15 mouse cellular contexts compared by ENCODE assay signal in genomic region chr11:79126963-79127362, GRCm38 (mm10). TPM values are rescaled to one million over a fixed set of nuclear protein-coding genes. Genes with fewer than 3 reads are reported as not detected.
DNase-seq lines count a peak whose midpoint lies in the region; ATAC-seq and TF ChIP-seq lines count a peak whose summit lies in the region.
"Had no signal": no experiment of that assay in that cellular context is flagged by ENCODE, and none has a peak within 500 bp of the region (broad histone marks: within the 10 kb centered on the region; RNA-seq: fewer than 3 reads in every experiment).

No protein-coding gene starts in this region.

- WGBS in heart, embryonic 11.5 days (ENCODE audit: insufficient replicate concordance) = 59% methylated on average over 3 of the region's 3 CpGs

- H3K27me3 ChIP-seq in heart, embryonic 11.5 days (ENCODE audit: control insufficient read depth, insufficient read depth, low read length) = no peaks in the 10 kb centered on the region
- H3K27me3 ChIP-seq: forebrain, embryonic 15.5 days; hindbrain, embryonic 12.5 days; intestine, embryonic 15.5 days had no signal

- no peak for ATAC-seq in heart, embryonic 11.5 days (replicated peaks; ENCODE audit: insufficient number of reproducible peaks, low FRiP score, low TSS enrichment)
- ATAC-seq: forebrain, embryonic 15.5 days; intestine, embryonic 15.5 days had no signal

- H3K36me3 ChIP-seq in heart, embryonic 11.5 days (ENCODE audit: control insufficient read depth, insufficient read depth, low read length) = no peaks in the 10 kb centered on the region
- H3K36me3 ChIP-seq: embryonic facial prominence, embryonic 10.5 days; forebrain, embryonic 15.5 days; hindbrain, embryonic 12.5 days; intestine, embryonic 15.5 days had no signal

- H3K9ac ChIP-seq in heart, embryonic 11.5 days (ENCODE audit: low read depth, low read length) = peak overlapping the region; percentile 3; the same call in 1 of the 2 replicates
- H3K9ac ChIP-seq: forebrain, embryonic 15.5 days; hindbrain, embryonic 12.5 days; intestine, embryonic 15.5 days had no signal

- H3K9me3 ChIP-seq in heart, embryonic 11.5 days (replicated peaks; ENCODE audit: control insufficient read depth, low read length) = no peaks in the 10 kb centered on the region
- H3K9me3 ChIP-seq: embryonic facial prominence, embryonic 10.5 days; forebrain, embryonic 15.5 days; hindbrain, embryonic 12.5 days; intestine, embryonic 15.5 days had no signal

- no peak for TF ChIP-seq CTCF in gastrocnemius, adult 2 months (IDR thresholded peaks at IDR 0.05)
- no peak for TF ChIP-seq CTCF in layer of hippocampus, adult 2 months (conservative IDR thresholded peaks at IDR 0.05)

- H3K27ac ChIP-seq in gastrocnemius, adult 2 months = peak overlapping the region; percentile 72
- H3K27ac ChIP-seq in heart, embryonic 11.5 days (ENCODE audit: low read depth, low read length) = no peak overlapping the region
- peak overlapping the region; percentile 10; the same call in 1 of the 2 replicates for H3K27ac ChIP-seq in layer of hippocampus, adult 2 months
- H3K27ac ChIP-seq: embryonic facial prominence, embryonic 10.5 days; forebrain, embryonic 15.5 days; hindbrain, embryonic 12.5 days; intestine, embryonic 15.5 days had no signal

- no peak overlapping the region for H3K4me2 ChIP-seq in heart, embryonic 11.5 days
- H3K4me2 ChIP-seq: forebrain, embryonic 15.5 days; hindbrain, embryonic 12.5 days; intestine, embryonic 15.5 days had no signal

- DNase-seq in gastrocnemius, adult 2 months = peak; percentile 41
- no peak for DNase-seq in gastrocnemius, adult 8-10 months (ENCODE audit: low spot score in 2 of 2)
- DNase-seq in heart, adult 8-10 months (ENCODE audit: low spot score) = no peak
- no peak for DNase-seq in layer of hippocampus, adult 2 months (ENCODE audit: low spot score in 2 of 2)
- no peak for DNase-seq in layer of hippocampus, adult 18-20 months (ENCODE audit: low spot score in 2 of 2)
- DNase-seq: adrenal gland, adult 2 months; adrenal gland, postnatal 25 days; cerebellum, adult 2 months; cerebellum, postnatal 10 days; kidney, adult 18-20 months had no signal

- intact Hi-C loops in gastrocnemius, adult 2 months (cut with DNase I) = no loop called here

- H3K4me1 ChIP-seq in heart, embryonic 11.5 days (ENCODE audit: control insufficient read depth, insufficient read depth, low read length) = peaks cover 52% of the 10 kb centered on the region
- H3K4me1 ChIP-seq: forebrain, embryonic 15.5 days had no signal

- H3K4me3 ChIP-seq in gastrocnemius, adult 2 months = no peak overlapping the region
- H3K4me3 ChIP-seq in heart, embryonic 11.5 days (ENCODE audit: low read depth, low read length) = no peak overlapping the region
- no peak overlapping the region for H3K4me3 ChIP-seq in layer of hippocampus, adult 2 months
- H3K4me3 ChIP-seq: embryonic facial prominence, embryonic 10.5 days; forebrain, embryonic 15.5 days; hindbrain, embryonic 12.5 days; intestine, embryonic 15.5 days had no signal

RNA-seq across cellular contexts. Expression of gene Ksr1, which starts 19.2 kb away (rescaled TPM):
- 10 to 100 TPM; 92.9 to 98.3 TPM for total RNA-seq in gastrocnemius, adult 2 months (2021)
- 100 to 1,000 TPM in 1 of 4 experiments, 10 to 100 TPM in 3; 78.5 to 117 (median 87.7) TPM for total RNA-seq in gastrocnemius, adult 8-10 months (2022)
- 4.4 and 4.6 TPM in 2 replicates for polyA plus RNA-seq in heart, embryonic 11.5 days (2014; fragmentation: Nextera tagmentation; extraction: Ambion mirVana)
- total RNA-seq in heart, adult 8-10 months (2022) = 1 to 10 TPM; 5.9 to 8.2 (median 6.5) TPM
- total RNA-seq in layer of hippocampus, adult 2 months (2021) = 100 to 1,000 TPM; 230 to 231 TPM
- total RNA-seq in layer of hippocampus, adult 18-20 months (2021) = 100 to 1,000 TPM; 213 to 230 TPM

Comparison
In these comparisons a context has a peak if more than half of its experiments do, and no peak if none do; other contexts are left out.
1. RNA of gene Ksr1, which starts 19.2 kb away (total RNA-seq): 230 to 231 TPM in layer of hippocampus, adult 2 months, 213 to 230 TPM in layer of hippocampus, adult 18-20 months, 92.9 to 98.3 TPM in gastrocnemius, adult 2 months and 78.5 to 117 TPM in gastrocnemius, adult 8-10 months; 5.9 to 8.2 TPM in heart, adult 8-10 months; every median in the first group is over 4 times any median in the second.